8 mouse cellular contexts compared by ENCODE assay signal in genomic region chr3:104863786-104864650, GRCm38 (mm10). TPM values are rescaled to one million over a fixed set of nuclear protein-coding genes. Genes with fewer than 3 reads are reported as not detected.
DNase-seq lines count a peak whose midpoint lies in the region; ATAC-seq and TF ChIP-seq lines count a peak whose summit lies in the region.

TSS of gene St7l (plus strand) at chr3:104864005.
TSS of gene Capza1 (minus strand) at chr3:104864505.

- H3K4me2 ChIP-seq in forebrain, embryonic 15.5 days (replicated peaks): peak within 1 kb of the TSS; percentile 73
- H3K4me2 ChIP-seq in lung, embryonic 14.5 days: peak within 1 kb of the TSS; percentile 63

- peak within 1 kb of the TSS; percentile 88 for H3K4me3 ChIP-seq in G1E (ENCODE audit: low read depth, low read length)
- peak within 1 kb of the TSS; percentile 75 for H3K4me3 ChIP-seq in forebrain, embryonic 15.5 days
- peak within 1 kb of the TSS; percentile 98 for H3K4me3 ChIP-seq in layer of hippocampus, adult 2 months
- peak within 1 kb of the TSS; percentile 98 for H3K4me3 ChIP-seq in lung, embryonic 14.5 days (ENCODE audit: low read depth, low read length)

- ATAC-seq in G1E (ENCODE audit: extremely low read depth, insufficient number of reproducible peaks, low FRiP score, poor library complexity, severe bottlenecking): peak; percentile 73
- ATAC-seq in forebrain, embryonic 15.5 days (replicated peaks): peak; percentile 98
- peak; percentile 96 for ATAC-seq in lung, embryonic 14.5 days (ENCODE audit: insufficient read depth)

- peaks cover 35% of the 10 kb centered on the region for H3K4me1 ChIP-seq in G1E (ENCODE audit: insufficient read depth, low read depth, low read length)
- peaks cover 48% of the 10 kb centered on the region for H3K4me1 ChIP-seq in forebrain, embryonic 15.5 days
- H3K4me1 ChIP-seq in lung, embryonic 14.5 days (ENCODE audit: insufficient read depth): peaks cover 7% of the 10 kb centered on the region; the same call in 1 of the 2 replicates

- DNase-seq in G1E (ENCODE audit: low spot score): peak; percentile 73
- peak; percentile 86 for DNase-seq in cerebellum, adult 11-12 months
- peak; percentile 88 to 90 for DNase-seq in heart, postnatal 36 days
- peak; percentile 88 to 91 for DNase-seq in layer of hippocampus, adult 2 months (ENCODE audit: low spot score in 2 of 2)
- peak; percentile 94 for DNase-seq in lung, embryonic 14.5 days
- DNase-seq in ovary, postnatal 10 days (ENCODE audit: low spot score): peak; percentile 63
- DNase-seq in thymus, postnatal 14 days: peak; percentile 91

- no peaks in the 10 kb centered on the region for H3K9me3 ChIP-seq in G1E (replicated peaks)
- H3K9me3 ChIP-seq in forebrain, embryonic 15.5 days: no peaks in the 10 kb centered on the region
- H3K9me3 ChIP-seq in lung, embryonic 14.5 days (ENCODE audit: low read depth, low read length): no peaks in the 10 kb centered on the region

- H3K27ac ChIP-seq in forebrain, embryonic 15.5 days (replicated peaks): peak within 1 kb of the TSS; percentile 97
- peak within 1 kb of the TSS; percentile 97 for H3K27ac ChIP-seq in layer of hippocampus, adult 2 months
- H3K27ac ChIP-seq in lung, embryonic 14.5 days (ENCODE audit: low read depth): peak within 1 kb of the TSS; percentile 94

- intact Hi-C loops in heart, postnatal 36 days (cut with DNase I): loop anchor here (1.0 to 2.0 kb wide), 3 partner anchors 45 to 195 kb away; partner anchors contain the start of genes Mov10 and Rhoc

- peak within 1 kb of the TSS; percentile 99 for H3K9ac ChIP-seq in forebrain, embryonic 15.5 days (replicated peaks)
- H3K9ac ChIP-seq in lung, embryonic 14.5 days: peak within 1 kb of the TSS; percentile 94

- under 1% methylated on average over 43 of the region's 43 CpGs for WGBS in forebrain, embryonic 15.5 days
- 0% methylated on average over 43 of the region's 43 CpGs for WGBS in lung, embryonic 14.5 days

- H3K27me3 ChIP-seq in G1E (ENCODE audit: insufficient read depth, low read length): no peaks in the 10 kb centered on the region
- H3K27me3 ChIP-seq in forebrain, embryonic 15.5 days: no peaks in the 10 kb centered on the region
- H3K27me3 ChIP-seq in lung, embryonic 14.5 days (ENCODE audit: insufficient read depth, low read length): no peaks in the 10 kb centered on the region

- H3K36me3 ChIP-seq in G1E (replicated peaks): peaks cover 27% of the 10 kb centered on the region
- H3K36me3 ChIP-seq in forebrain, embryonic 15.5 days: 0 out of 2 replicates have a peak, but pooled peaks cover 2% of the 10 kb centered on the region
- H3K36me3 ChIP-seq in lung, embryonic 14.5 days (ENCODE audit: insufficient read depth): 0 out of 2 replicates have a peak, but pooled peaks cover 9% of the 10 kb centered on the region

- no peak for TF ChIP-seq CTCF in G1E (IDR thresholded peaks at IDR 0.05; ENCODE audit: low read depth, low read length)
- TF ChIP-seq CTCF in layer of hippocampus, adult 2 months (conservative IDR thresholded peaks at IDR 0.05): no peak
- TF ChIP-seq CTCF in lung, embryonic 14.5 days (IDR thresholded peaks at IDR 0.05; ENCODE audit: low read depth): no peak

RNA-seq across cellular contexts. Expression of gene St7l, which starts in this region (rescaled TPM):
- total RNA-seq in G1E (2014; fragmentation: Nextera tagmentation): 32.7 and 34.2 TPM in 2 replicates
- 25.6 and 25.9 TPM in 2 replicates for total RNA-seq in G1E (2017)
- polyA plus RNA-seq in G1E (2012): 2.8 and 3.1 TPM in 2 replicates
- polyA plus RNA-seq in forebrain, embryonic 15.5 days (2015; fragmentation: Nextera tagmentation; extraction: Ambion mirVana): 36.8 and 40.6 TPM in 2 replicates
- total RNA-seq in heart, postnatal 36 days (2021): 10 to 100 TPM; 19.1 to 22.5 TPM
- 10 to 100 TPM; 34.8 to 40.1 TPM for total RNA-seq in layer of hippocampus, adult 2 months (2021)
- 33.2 and 36.2 TPM in 2 replicates for polyA plus RNA-seq in lung, embryonic 14.5 days (2014; fragmentation: Nextera tagmentation; extraction: Ambion mirVana)

RNA-seq across cellular contexts. Expression of gene Capza1, which starts in this region (rescaled TPM):
- total RNA-seq in G1E (2014; fragmentation: Nextera tagmentation) (181 and 182 TPM in 2 replicates), G1E (2017) (148 and 168 TPM in 2 replicates)
- 12.5 and 12.9 TPM in 2 replicates for polyA plus RNA-seq in G1E (2012)
- polyA plus RNA-seq in forebrain, embryonic 15.5 days (2015; fragmentation: Nextera tagmentation; extraction: Ambion mirVana): 170 and 176 TPM in 2 replicates
- 10 to 100 TPM; 32.2 to 38.7 TPM for total RNA-seq in heart, postnatal 36 days (2021)
- total RNA-seq in layer of hippocampus, adult 2 months (2021): 10 to 100 TPM; 34.2 to 39.5 TPM
- 233 and 236 TPM in 2 replicates for polyA plus RNA-seq in lung, embryonic 14.5 days (2014; fragmentation: Nextera tagmentation; extraction: Ambion mirVana)

Comparison
In these comparisons a context has a peak if more than half of its experiments do, and no peak if none do; other contexts are left out.
1. Peak in every context shown above with its lines: DNase-seq, ATAC-seq, H3K4me3 ChIP-seq and H3K27ac ChIP-seq.
2. RNA of gene Capza1 (polyA plus RNA-seq): 233 to 236 TPM in lung, embryonic 14.5 days and 170 to 176 TPM in forebrain, embryonic 15.5 days; 12.5 to 12.9 TPM in G1E; every median in the first group is over 10 times any median in the second.